Mouse (Mus musculus) kidney, embryonic 14.5 days (tissue): ENCODE measurements around the gene Bcl7a. TPM values are rescaled to one million over a fixed set of nuclear protein-coding genes. Genes with fewer than 3 reads are reported as not detected.

Experiments used
- ATAC-seq: fragments of 200-750 bp; cut with Nextera tagmentation; 2 replicates; pipeline ENCODE4 v1.8.0; 2017; ENCODE audit warnings: moderate number of reproducible peaks, mild to moderate bottlenecking, moderate TSS enrichment, moderate library complexity; ENCODE audit not compliant: low FRiP score, low TSS enrichment
- H3K27ac ChIP-seq: fragments of 300-500 bp; sonication (generic); 2 replicates; pipeline ENCODE4 v1.5.1; 2014; ENCODE audit warnings: low read depth, mild to moderate bottlenecking, low read length, moderate library complexity, mixed read lengths
- H3K27me3 ChIP-seq: fragments of 300-500 bp; sonication (generic); 2 replicates; pipeline ENCODE4 v1.6.1; 2014; ENCODE audit warnings: mild to moderate bottlenecking, low read length; ENCODE audit not compliant: control insufficient read depth, insufficient read depth
- H3K36me3 ChIP-seq: fragments of 300-500 bp; sonication (generic); 2 replicates; pipeline ENCODE4 v1.6.1; 2014; ENCODE audit warnings: low read length, mixed read lengths; ENCODE audit not compliant: control insufficient read depth, insufficient read depth
- H3K4me1 ChIP-seq: fragments of 300-500 bp; sonication (generic); 2 replicates; pipeline ENCODE4 v1.6.1; 2014; ENCODE audit warnings: low read length, mixed read lengths; ENCODE audit not compliant: control insufficient read depth, insufficient read depth
- H3K4me2 ChIP-seq: fragments of 300-500 bp; sonication (generic); replicated peaks from 2 replicates; pipeline ENCODE4 v1.6.1; 2014; ENCODE audit warnings: low read depth, mild to moderate bottlenecking, low read length
- H3K4me3 ChIP-seq: fragments of 300-500 bp; sonication (generic); 2 replicates; pipeline ENCODE4 v1.5.1; 2014; ENCODE audit warnings: mild to moderate bottlenecking, low read length
- H3K9ac ChIP-seq: fragments of 300-500 bp; sonication (generic); 2 replicates; pipeline ENCODE4 v1.6.1; 2014; ENCODE audit warnings: low read depth, mild to moderate bottlenecking, low read length, moderate library complexity
- H3K9me3 ChIP-seq: fragments of 300-500 bp; sonication (generic); 2 replicates; pipeline ENCODE4 v1.6.1; 2016; ENCODE audit warnings: low read length; ENCODE audit not compliant: control insufficient read depth
- WGBS: fragments of 180-500 bp; shearing (Covaris S2); extraction: QIAGEN DNeasy Blood & Tissue Kit; methylation state at CpG from one replicate; pipeline ENCODE4 v1.1.7; 2014; 5-methylcytosine and 5-hydroxymethylcytosine counted together
- polyA plus RNA-seq: library from polyadenylated mRNA; unstranded; fragments of >200 nt; fragmentation: Nextera tagmentation; extraction: Ambion mirVana; gene quantifications from 2 replicates; pipeline ENCODE4 v1.2.1, GENCODE M21; 2014

Bcl7a gene
- polyA plus RNA-seq, 1 experiment from 2014 or later: 43.2 TPM

- WGBS: 65% methylated on average over 15 of the region's 15 CpGs
These were observed 17.5 kb upstream of the Bcl7a start for GRCm38 (mm10) chr5:123326006-123326750.

GRCm38 (mm10) chr5:123326751-123327148, 16.9 kb upstream of the Bcl7a start:
- Histone ChIP-seq H3K4me2 (no peak overlapping the region), H3K4me1 (peaks cover 17% of the 10 kb centered on the region), H3K9me3 (no peaks in the 10 kb centered on the region), H3K27me3 (no peaks in the 10 kb centered on the region), H3K27ac (peak overlapping the region; percentile 38; the same call in 1 of the 2 replicates), H3K4me3 (no peak overlapping the region), H3K9ac (no peak overlapping the region), H3K36me3 (no peaks in the 10 kb centered on the region)
- WGBS: 64% methylated on average over 9 of the region's 9 CpGs
- ATAC-seq: peak; percentile 45; the same call in 1 of the 2 replicates

More at GRCm38 (mm10) chr5:123326006-123326750, 17.5 kb upstream of the Bcl7a start:
- no peak for ATAC-seq
- H3K9ac ChIP-seq: peak overlapping the region; percentile 12; the same call in 1 of the 2 replicates
- H3K4me1 ChIP-seq: peaks cover 17% of the 10 kb centered on the region
- H3K36me3 ChIP-seq: no peaks in the 10 kb centered on the region
- no peak overlapping the region for H3K4me3 ChIP-seq
- no peaks in the 10 kb centered on the region for H3K9me3 ChIP-seq
- H3K27me3 ChIP-seq: no peaks in the 10 kb centered on the region
- no peak overlapping the region for H3K4me2 ChIP-seq
- H3K27ac ChIP-seq: peak overlapping the region; percentile 38; the same call in 1 of the 2 replicates

GRCm38 (mm10) chr5:123327686-123328085, 15.9 kb upstream of the Bcl7a start:
- Histone ChIP-seq H3K4me2 (no peak overlapping the region), H3K27me3 (no peaks in the 10 kb centered on the region), H3K9ac (no peak overlapping the region), H3K36me3 (no peaks in the 10 kb centered on the region), H3K27ac (no peak overlapping the region), H3K4me1 (peaks cover 17% of the 10 kb centered on the region), H3K4me3 (no peak overlapping the region), H3K9me3 (no peaks in the 10 kb centered on the region)
- ATAC-seq: no peak
- WGBS: 87% methylated on average over 8 of the region's 8 CpGs

GRCm38 (mm10) chr5:123333566-123333965, 10.1 kb upstream of the Bcl7a start:
- Histone ChIP-seq H3K27ac (no peak overlapping the region), H3K9me3 (no peaks in the 10 kb centered on the region), H3K4me1 (no peaks in the 10 kb centered on the region), H3K27me3 (no peaks in the 10 kb centered on the region), H3K9ac (no peak overlapping the region), H3K4me2 (no peak overlapping the region), H3K4me3 (no peak overlapping the region), H3K36me3 (no peaks in the 10 kb centered on the region)
- WGBS: 88% methylated on average over 6 of the region's 6 CpGs
- ATAC-seq: no peak

- 0 out of 2 replicates have a peak overlapping the region, but pooled peaks have one; percentile 7 for H3K9ac ChIP-seq
- H3K9me3 ChIP-seq: no peaks in the 10 kb centered on the region
- no peaks in the 10 kb centered on the region for H3K4me1 ChIP-seq
- H3K4me3 ChIP-seq: no peak overlapping the region
- 92% methylated on average over 4 of the region's 4 CpGs for WGBS
- no peak overlapping the region for H3K4me2 ChIP-seq
- H3K27me3 ChIP-seq: no peaks in the 10 kb centered on the region
- no peak for ATAC-seq
- no peak overlapping the region for H3K27ac ChIP-seq
- H3K36me3 ChIP-seq: no peaks in the 10 kb centered on the region
These were observed 7.3 kb upstream of the Bcl7a start for GRCm38 (mm10) chr5:123336205-123336961.

GRCm38 (mm10) chr5:123338463-123338862, 5.2 kb upstream of the Bcl7a start:
- WGBS: 82% methylated on average over 3 of the region's 3 CpGs
- no peak for ATAC-seq
- Histone ChIP-seq H3K4me3 (no peak overlapping the region), H3K27me3 (no peaks in the 10 kb centered on the region), H3K36me3 (no peaks in the 10 kb centered on the region), H3K9me3 (no peaks in the 10 kb centered on the region), H3K4me1 (no peaks in the 10 kb centered on the region), H3K4me2 (no peak overlapping the region), H3K9ac (no peak overlapping the region), H3K27ac (no peak overlapping the region)

GRCm38 (mm10) chr5:123344628-123344962, 961 bp downstream of the Bcl7a start:
- WGBS: under 1% methylated on average over 49 of the region's 51 CpGs
- Histone ChIP-seq H3K4me3 (peak overlapping the region; percentile 88), H3K9me3 (no peaks in the 10 kb centered on the region), H3K27ac (peak overlapping the region; percentile 99), H3K4me1 (peaks cover 19% of the 10 kb centered on the region), H3K4me2 (peak overlapping the region; percentile 80), H3K9ac (peak overlapping the region; percentile 98), H3K36me3 (peaks cover 5% of the 10 kb centered on the region; the same call in 1 of the 2 replicates), H3K27me3 (no peaks in the 10 kb centered on the region)
- ATAC-seq: peak; percentile 14; the same call in 1 of the 2 replicates

GRCm38 (mm10) chr5:123344963-123345852, 1.6 kb downstream of the Bcl7a start:
- H3K27ac ChIP-seq: peak overlapping the region; percentile 99
- peaks cover 19% of the 10 kb centered on the region for H3K4me1 ChIP-seq
- WGBS: under 1% methylated on average over 80 of the region's 87 CpGs

More at GRCm38 (mm10) chr5:123344963-123345852, 1.6 kb downstream of the Bcl7a start:
- Histone ChIP-seq H3K4me2 (peak overlapping the region; percentile 80), H3K36me3 (peaks cover 5% of the 10 kb centered on the region; the same call in 1 of the 2 replicates), H3K9me3 (no peaks in the 10 kb centered on the region), H3K9ac (peak overlapping the region; percentile 98), H3K27me3 (no peaks in the 10 kb centered on the region), H3K4me3 (peak overlapping the region; percentile 88)
- peak; percentile 37 for ATAC-seq
